Mouse (Mus musculus): ENCODE data around the gene Ccl28. TPM values are rescaled to one million over a fixed set of nuclear protein-coding genes. Genes with fewer than 3 reads are reported as not detected.

Ccl28 gene
- total RNA-seq, 2 experiments from 2014 or later = 0.20 to 0.22 TPM

Other genes starting within 250 kb of the Ccl28 start
- gene Paip1, start 195.2 kb upstream of the Ccl28 start, total RNA-seq (2021) = 10 to 100 TPM; 82.2 to 89.0 TPM
- 1 to 10 TPM; 4.9 to 6.4 TPM for gene 4833420G17Rik, start 161.1 kb upstream of the Ccl28 start, total RNA-seq (2021)
- 10 to 100 TPM; 11.5 TPM for gene Tmem267, start 135.8 kb upstream of the Ccl28 start, total RNA-seq (2021)
- under 1 TPM; 0.30 to 0.46 TPM for gene 3110070M22Rik, start 135.4 kb upstream of the Ccl28 start, total RNA-seq (2021)
- gene Hmgcs1, start 66.6 kb downstream of the Ccl28 start, total RNA-seq (2021) = 10 to 100 TPM; 25.6 to 28.7 TPM
- 1 to 10 TPM in 1 of 2 experiments, under 1 TPM in 1; 0.76 to 1.3 TPM for gene Nim1k, start 132.1 kb downstream of the Ccl28 start, total RNA-seq (2021)
- 10 to 100 TPM; 19.1 to 19.2 TPM for gene Zfp131, start 167.1 kb downstream of the Ccl28 start, total RNA-seq (2021)
- gene AF067063, start 206.4 kb downstream of the Ccl28 start, total RNA-seq (2021) = not detected
- gene D13Ertd608e, start 212.2 kb downstream of the Ccl28 start, total RNA-seq (2021) = not detected

All from gastrocnemius, postnatal 36 days (tissue).